Mouse (Mus musculus) neural tube, embryonic 11.5 days (tissue): ENCODE data around the gene Ltbr. TPM values are rescaled to one million over a fixed set of nuclear protein-coding genes. Genes with fewer than 3 reads are reported as not detected.
"Not testable (repeated sequence)": the region's sequence is repeated elsewhere in the genome, so short reads cannot be mapped to it uniquely, and the experiment has no call there.

Source experiments
- ATAC-seq: fragments of 200-750 bp; cut with Nextera tagmentation; 2 replicates; pipeline ENCODE4 v1.8.0; 2017; ENCODE audit warnings: moderate number of reproducible peaks, mild to moderate bottlenecking, moderate TSS enrichment, moderate library complexity; ENCODE audit not compliant: insufficient read depth, low FRiP score, low TSS enrichment
- DNase-seq: peaks from one replicate; pipeline ENCODE4 v3.0.0-alpha.2; 2015; ENCODE audit warnings: low spot score
- H3K27ac ChIP-seq: fragments of 300-500 bp; sonication (generic); 2 replicates; pipeline ENCODE4 v1.5.1; 2014; ENCODE audit warnings: low read depth, mild to moderate bottlenecking, low read length
- H3K27me3 ChIP-seq: fragments of 300-500 bp; sonication (generic); 2 replicates; pipeline ENCODE4 v1.6.1; 2014; ENCODE audit warnings: mild to moderate bottlenecking, low read length, mixed read lengths; ENCODE audit not compliant: control insufficient read depth, insufficient read depth
- H3K36me3 ChIP-seq: fragments of 300-500 bp; sonication (generic); 2 replicates; pipeline ENCODE4 v1.6.1; 2014; ENCODE audit warnings: mild to moderate bottlenecking, low read length, moderate library complexity, mixed read lengths; ENCODE audit not compliant: control insufficient read depth, insufficient read depth
- H3K4me1 ChIP-seq: fragments of 300-500 bp; sonication (generic); 2 replicates; pipeline ENCODE4 v1.6.1; 2014; ENCODE audit warnings: low read length, mixed read lengths; ENCODE audit not compliant: control insufficient read depth, insufficient read depth
- H3K4me2 ChIP-seq: fragments of 300-500 bp; sonication (generic); 2 replicates; pipeline ENCODE4 v1.6.1; 2014; ENCODE audit warnings: low read depth, mild to moderate bottlenecking, moderate library complexity
- H3K4me3 ChIP-seq: fragments of 300-500 bp; sonication (generic); 2 replicates; pipeline ENCODE4 v1.5.1; 2014; ENCODE audit warnings: low read depth, low read length
- H3K9ac ChIP-seq: fragments of 300-500 bp; sonication (generic); 2 replicates; pipeline ENCODE4 v1.6.1; 2014; ENCODE audit warnings: mild to moderate bottlenecking, low read length
- H3K9me3 ChIP-seq: fragments of 300-500 bp; sonication (generic); 2 replicates; pipeline ENCODE4 v1.6.1; 2016; ENCODE audit warnings: low read length; ENCODE audit not compliant: control insufficient read depth
- WGBS: fragments of 180-500 bp; shearing (Covaris S2); extraction: QIAGEN DNeasy Blood & Tissue Kit; methylation state at CpG from one replicate; pipeline ENCODE4 v1.1.7; 2014; 5-methylcytosine and 5-hydroxymethylcytosine counted together
- polyA plus RNA-seq: library from polyadenylated mRNA; unstranded; fragments of >200 nt; fragmentation: Nextera tagmentation; extraction: Ambion mirVana; gene quantifications from 2 replicates; pipeline ENCODE4 v1.2.1, GENCODE M21; 2014

Ltbr gene
- polyA plus RNA-seq, 1 experiment from 2014 or later: 19.2 TPM

DNA sequence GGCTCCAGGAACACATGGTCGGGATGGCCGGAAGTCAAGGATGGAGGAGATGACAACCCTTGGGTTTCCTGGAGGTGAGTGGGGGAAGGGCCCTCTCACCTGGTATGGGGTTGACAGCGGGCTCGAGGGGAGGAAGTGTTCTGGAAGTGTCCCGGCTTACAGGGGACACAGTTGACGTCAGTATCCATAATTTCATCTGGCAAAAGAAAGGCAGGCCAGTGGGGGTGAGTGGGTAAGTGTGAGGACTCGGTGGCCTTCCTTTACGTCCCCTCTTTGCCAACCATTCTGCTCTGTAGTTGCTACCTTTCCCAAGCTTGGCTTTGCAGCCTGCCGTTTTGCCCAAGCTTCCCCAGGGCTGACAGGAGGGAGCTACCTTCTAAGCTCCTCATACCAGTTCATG lies 1.5 kb downstream of the Ltbr start:
- Histone ChIP-seq H3K27me3 (no peaks in the 10 kb centered on the region), H3K9ac (no peak overlapping the region), H3K36me3 (no peaks in the 10 kb centered on the region), H3K4me1 (peaks cover 5% of the 10 kb centered on the region; the same call in 1 of the 2 replicates), H3K9me3 (no peaks in the 10 kb centered on the region), H3K4me3 (no peak overlapping the region), H3K4me2 (peak overlapping the region; percentile 21; the same call in 1 of the 2 replicates), H3K27ac (no peak overlapping the region)
- WGBS: 86% methylated on average over 9 of the region's 9 CpGs
- DNase-seq: no peak
- no peak for ATAC-seq

- H3K9me3 ChIP-seq: no peaks in the 10 kb centered on the region
- no peak overlapping the region for H3K27ac ChIP-seq
- no peak overlapping the region for H3K4me2 ChIP-seq
- no peak overlapping the region for H3K9ac ChIP-seq
- H3K36me3 ChIP-seq: no peaks in the 10 kb centered on the region
- 28% methylated on average over 5 of the region's 5 CpGs for WGBS
- no peak for DNase-seq
- no peaks in the 10 kb centered on the region for H3K27me3 ChIP-seq
- H3K4me3 ChIP-seq: no peak overlapping the region
- peaks cover 5% of the 10 kb centered on the region; the same call in 1 of the 2 replicates for H3K4me1 ChIP-seq
- ATAC-seq: no peak
These were observed 4.3 kb downstream of the Ltbr start for GRCm38 (mm10) chr6:125309406-125309805.

DNA sequence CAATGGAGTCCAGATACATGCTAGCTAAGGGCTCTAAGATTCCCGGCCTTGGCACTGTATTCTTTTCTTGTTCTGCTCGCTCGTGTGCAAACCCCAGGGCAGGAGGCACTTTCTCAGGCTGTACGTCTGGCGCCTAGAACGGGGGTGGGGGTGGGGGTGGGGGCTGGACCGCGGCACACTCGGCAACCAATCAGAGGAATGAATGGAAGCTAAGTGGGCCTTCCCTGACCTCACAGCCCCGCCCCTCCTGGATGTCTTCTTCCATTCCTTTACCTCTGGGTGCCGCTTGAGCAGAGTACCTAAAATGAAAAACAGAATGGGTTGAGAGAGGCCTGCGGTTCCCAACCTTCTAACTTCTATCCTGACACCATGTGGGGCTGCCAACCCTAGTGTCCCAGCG lies 4.8 kb downstream of the Ltbr start:
- no peaks in the 10 kb centered on the region for H3K36me3 ChIP-seq
- peaks cover 5% of the 10 kb centered on the region; the same call in 1 of the 2 replicates for H3K4me1 ChIP-seq
- H3K4me2 ChIP-seq: 0 out of 2 replicates have a peak overlapping the region, but pooled peaks have one; percentile 16
- no peak overlapping the region for H3K27ac ChIP-seq
- peak; percentile 29 for DNase-seq
- no peak overlapping the region for H3K4me3 ChIP-seq
- no peak overlapping the region for H3K9ac ChIP-seq
- peak; percentile 58; the same call in 1 of the 2 replicates for ATAC-seq
- no peaks in the 10 kb centered on the region for H3K27me3 ChIP-seq
- H3K9me3 ChIP-seq: no peaks in the 10 kb centered on the region
- 8% methylated on average over 13 of the region's 13 CpGs for WGBS

- no peaks in the 10 kb centered on the region for H3K27me3 ChIP-seq
- no peak overlapping the region for H3K4me2 ChIP-seq
- no peak overlapping the region for H3K4me3 ChIP-seq
- no peak for ATAC-seq
- WGBS: 98% methylated on average over 5 of the region's 5 CpGs
- no peaks in the 10 kb centered on the region for H3K4me1 ChIP-seq
- DNase-seq: no peak
- no peaks in the 10 kb centered on the region for H3K36me3 ChIP-seq
- H3K9me3 ChIP-seq: no peaks in the 10 kb centered on the region
- H3K9ac ChIP-seq: no peak overlapping the region
- no peak overlapping the region for H3K27ac ChIP-seq
These were observed 6.6 kb downstream of the Ltbr start for GRCm38 (mm10) chr6:125307091-125307490.

DNA sequence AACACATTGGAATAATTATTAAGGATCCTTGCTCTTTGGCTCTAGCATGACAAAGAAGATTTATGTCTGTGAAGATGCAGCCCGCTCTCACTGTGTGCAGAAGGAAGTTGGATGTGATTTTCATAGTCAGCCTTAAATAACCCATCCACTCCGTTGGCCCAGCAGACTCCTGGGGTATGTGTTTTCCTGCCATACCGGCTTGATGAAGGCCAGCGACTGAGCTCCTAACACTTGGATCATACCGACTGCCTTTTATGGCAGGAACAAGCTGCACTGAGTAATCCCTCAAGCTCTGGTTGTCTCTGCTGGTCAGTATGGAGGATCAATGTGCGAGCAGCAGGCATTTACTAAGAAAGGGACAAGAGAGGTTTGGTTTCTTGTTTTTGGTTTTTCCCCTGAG lies 8.2 kb downstream of the Ltbr start:
- DNase-seq: no peak
- ATAC-seq: no peak
- Histone ChIP-seq H3K4me2 (no peak overlapping the region), H3K27ac (no peak overlapping the region), H3K4me1 (no peaks in the 10 kb centered on the region), H3K27me3 (no peaks in the 10 kb centered on the region), H3K9me3 (no peaks in the 10 kb centered on the region), H3K9ac (no peak overlapping the region), H3K36me3 (no peaks in the 10 kb centered on the region), H3K4me3 (no peak overlapping the region)
- WGBS: 87% methylated on average over 6 of the region's 6 CpGs

- H3K9ac ChIP-seq, H3K27ac ChIP-seq, ATAC-seq, H3K9me3 ChIP-seq, DNase-seq, H3K4me1 ChIP-seq, H3K4me3 ChIP-seq, H3K4me2 ChIP-seq, H3K27me3 ChIP-seq, H3K36me3 ChIP-seq: not testable (repeated sequence)
- WGBS: 88% methylated on average over 7 of the region's 7 CpGs
These were observed 9.3 kb downstream of the Ltbr start for GRCm38 (mm10) chr6:125304408-125304807.

DNA sequence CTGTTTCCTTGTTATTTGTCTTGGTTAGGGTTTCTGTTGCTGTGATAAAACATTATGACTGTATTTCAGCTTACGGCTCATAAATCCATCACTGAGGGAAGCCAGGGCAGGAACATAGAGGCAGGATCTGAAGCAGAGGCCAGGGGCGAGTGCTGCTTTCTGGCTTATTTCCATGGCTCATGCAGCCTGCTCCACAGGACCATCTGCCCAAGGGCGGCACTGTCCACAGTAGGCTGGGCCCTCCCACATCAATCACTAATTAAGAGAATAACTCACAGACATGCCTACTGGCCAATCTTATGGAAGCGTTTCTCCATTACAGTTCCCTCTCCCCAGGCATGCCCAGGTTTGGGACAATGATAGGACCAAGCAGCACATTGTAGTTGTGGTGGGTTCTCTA lies 10.4 kb downstream of the Ltbr start:
- no peak for ATAC-seq
- no peak overlapping the region for H3K4me3 ChIP-seq
- DNase-seq: no peak
- H3K4me1 ChIP-seq: no peaks in the 10 kb centered on the region
- H3K36me3 ChIP-seq: no peaks in the 10 kb centered on the region
- no peak overlapping the region for H3K27ac ChIP-seq
- H3K9me3 ChIP-seq: no peaks in the 10 kb centered on the region
- no peaks in the 10 kb centered on the region for H3K27me3 ChIP-seq
- H3K9ac ChIP-seq: no peak overlapping the region
- no peak overlapping the region for H3K4me2 ChIP-seq
- WGBS: 78% methylated on average over 4 of the region's 4 CpGs

DNA sequence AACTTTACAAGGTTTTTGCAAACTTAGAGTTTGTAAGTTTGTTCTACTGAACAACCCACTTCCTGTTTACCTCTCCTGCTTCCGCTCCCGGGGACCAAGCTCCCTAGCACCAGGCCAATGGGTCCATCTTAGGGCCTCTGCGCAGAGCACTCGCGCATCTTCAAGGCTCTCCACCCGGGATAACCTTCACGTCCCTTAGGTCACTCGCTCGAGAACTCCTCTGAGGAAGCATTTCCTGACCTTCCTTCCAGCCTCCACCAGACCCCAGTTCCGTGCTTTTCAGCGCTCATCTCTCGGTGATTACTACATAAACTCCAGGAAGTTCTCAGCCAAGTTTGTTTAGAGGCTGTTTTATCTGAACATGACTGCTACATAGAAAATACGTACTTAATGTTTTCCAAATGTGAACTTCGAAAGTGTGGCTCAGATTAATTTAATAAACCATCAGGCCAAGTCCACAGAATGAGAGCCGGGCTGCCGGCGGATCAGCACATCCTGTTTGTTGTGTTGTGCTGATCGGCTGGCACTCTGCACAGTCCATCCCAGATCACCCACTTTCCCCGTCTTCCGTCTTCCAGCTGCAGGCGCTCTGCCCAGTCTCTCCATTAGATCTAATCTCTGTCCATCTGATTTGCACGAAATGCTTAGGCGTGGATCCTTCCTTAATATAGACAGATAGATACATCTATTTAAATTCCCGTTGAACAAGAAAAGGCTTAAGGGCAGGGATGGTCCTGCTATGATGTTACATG lies 11.3 kb downstream of the Ltbr start:
- no peaks in the 10 kb centered on the region for H3K4me1 ChIP-seq
- H3K4me3 ChIP-seq: no peak overlapping the region
- no peak overlapping the region for H3K9ac ChIP-seq
- 90% methylated on average over 24 of the region's 24 CpGs for WGBS
- H3K4me2 ChIP-seq: no peak overlapping the region
- no peaks in the 10 kb centered on the region for H3K9me3 ChIP-seq
- no peak overlapping the region for H3K27ac ChIP-seq
- ATAC-seq (no peak), DNase-seq (no peak)
- no peaks in the 10 kb centered on the region for H3K36me3 ChIP-seq
- H3K27me3 ChIP-seq: no peaks in the 10 kb centered on the region

DNA sequence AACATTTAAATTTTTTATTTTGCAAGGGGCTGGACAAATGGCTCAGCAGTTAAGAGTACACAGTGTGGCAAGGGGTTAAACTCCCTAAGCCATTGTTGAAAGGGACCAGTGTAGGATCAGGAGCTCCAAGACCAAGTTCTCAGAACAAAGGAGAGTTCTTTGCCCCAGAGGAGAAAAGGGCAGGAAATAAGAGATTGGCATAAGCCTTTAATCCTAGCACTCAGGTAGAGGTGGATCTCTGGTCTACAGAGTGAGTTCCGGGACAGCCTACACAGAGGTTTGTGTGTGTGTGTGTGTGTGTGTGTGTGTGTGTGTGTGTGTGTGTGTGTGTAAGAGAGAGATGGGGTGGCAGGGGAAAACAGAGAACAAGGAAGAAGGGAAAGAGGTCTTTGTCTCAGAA lies 12.7 kb downstream of the Ltbr start:
- H3K27ac ChIP-seq: no peak overlapping the region
- no peak overlapping the region for H3K4me3 ChIP-seq
- H3K9me3 ChIP-seq: no peaks in the 10 kb centered on the region
- H3K27me3 ChIP-seq: no peaks in the 10 kb centered on the region
- ATAC-seq (no peak), DNase-seq (no peak)
- no peaks in the 10 kb centered on the region for H3K4me1 ChIP-seq
- H3K4me2 ChIP-seq: no peak overlapping the region
- H3K9ac ChIP-seq: no peak overlapping the region
- no peaks in the 10 kb centered on the region for H3K36me3 ChIP-seq
- 67% methylated on average over 1 of the region's 1 CpGs for WGBS
